Mouse (Mus musculus) heart, embryonic 11.5 days (tissue): ENCODE measurements around the gene Aftph. TPM values are rescaled to one million over a fixed set of nuclear protein-coding genes. Genes with fewer than 3 reads are reported as not detected.
A peak's percentile ranks its signal among the peaks of the same experiment; 100 is the strongest.

Experiments
- ATAC-seq: fragments of 200-750 bp; cut with Nextera tagmentation; replicated peaks from 2 replicates; pipeline ENCODE4 v1.8.0; 2017; ENCODE audit warnings: moderate library complexity; ENCODE audit not compliant: insufficient number of reproducible peaks, low FRiP score, low TSS enrichment
- H3K27ac ChIP-seq: fragments of 300-500 bp; sonication (generic); 2 replicates; pipeline ENCODE4 v1.5.1; 2014; ENCODE audit warnings: mild to moderate bottlenecking, low read depth, low read length
- H3K27me3 ChIP-seq: fragments of 300-500 bp; sonication (generic); 2 replicates; pipeline ENCODE4 v1.6.1; 2014; ENCODE audit warnings: mild to moderate bottlenecking, low read length, mixed read lengths; ENCODE audit not compliant: control insufficient read depth, insufficient read depth
- H3K36me3 ChIP-seq: fragments of 300-500 bp; sonication (generic); 2 replicates; pipeline ENCODE4 v1.6.1; 2014; ENCODE audit warnings: mild to moderate bottlenecking, low read length, moderate library complexity, mixed read lengths; ENCODE audit not compliant: control insufficient read depth, insufficient read depth
- H3K4me1 ChIP-seq: fragments of 300-500 bp; sonication (generic); 2 replicates; pipeline ENCODE4 v1.6.1; 2014; ENCODE audit warnings: low read length; ENCODE audit not compliant: control insufficient read depth, insufficient read depth
- H3K4me2 ChIP-seq: fragments of 300-500 bp; sonication (generic); 2 replicates; pipeline ENCODE4 v1.6.1; 2014; ENCODE audit warnings: mild to moderate bottlenecking, moderate library complexity
- H3K4me3 ChIP-seq: fragments of 300-500 bp; sonication (generic); 2 replicates; pipeline ENCODE4 v1.5.1; 2014; ENCODE audit warnings: low read depth, low read length
- H3K9ac ChIP-seq: fragments of 300-500 bp; sonication (generic); 2 replicates; pipeline ENCODE4 v1.6.1; 2014; ENCODE audit warnings: mild to moderate bottlenecking, low read depth, low read length, moderate library complexity
- H3K9me3 ChIP-seq: fragments of 300-500 bp; sonication (generic); replicated peaks from 2 replicates; pipeline ENCODE4 v1.6.1; 2016; ENCODE audit warnings: low read length; ENCODE audit not compliant: control insufficient read depth
- WGBS: fragments of 180-500 bp; shearing (Covaris S2); extraction: QIAGEN DNeasy Blood & Tissue Kit; methylation state at CpG from one replicate; pipeline ENCODE4 v1.1.7; 2014; ENCODE audit not compliant: insufficient replicate concordance; 5-methylcytosine and 5-hydroxymethylcytosine counted together
- polyA plus RNA-seq: library from polyadenylated mRNA; unstranded; fragments of >200 nt; fragmentation: Nextera tagmentation; extraction: Ambion mirVana; gene quantifications from 2 replicates; pipeline ENCODE4 v1.2.1, GENCODE M21; 2014

Gene Aftph
- polyA plus RNA-seq, 1 experiment from 2014 or later = 15.7 TPM

- Histone ChIP-seq H3K4me2 (no peak overlapping the region), H3K4me3 (no peak overlapping the region), H3K27ac (no peak overlapping the region), H3K36me3 (peaks cover 9% of the 10 kb centered on the region; the same call in 1 of the 2 replicates), H3K4me1 (peaks cover 45% of the 10 kb centered on the region), H3K27me3 (no peaks in the 10 kb centered on the region), H3K9ac (0 out of 2 replicates have a peak overlapping the region, but pooled peaks have one; percentile 6), H3K9me3 (no peaks in the 10 kb centered on the region)
- 60% methylated on average over 19 of the region's 19 CpGs for WGBS
- ATAC-seq = no peak
Measured at GRCm38 (mm10) chr11:20647902-20648625, 93.3 kb downstream of the Aftph start.

DNA sequence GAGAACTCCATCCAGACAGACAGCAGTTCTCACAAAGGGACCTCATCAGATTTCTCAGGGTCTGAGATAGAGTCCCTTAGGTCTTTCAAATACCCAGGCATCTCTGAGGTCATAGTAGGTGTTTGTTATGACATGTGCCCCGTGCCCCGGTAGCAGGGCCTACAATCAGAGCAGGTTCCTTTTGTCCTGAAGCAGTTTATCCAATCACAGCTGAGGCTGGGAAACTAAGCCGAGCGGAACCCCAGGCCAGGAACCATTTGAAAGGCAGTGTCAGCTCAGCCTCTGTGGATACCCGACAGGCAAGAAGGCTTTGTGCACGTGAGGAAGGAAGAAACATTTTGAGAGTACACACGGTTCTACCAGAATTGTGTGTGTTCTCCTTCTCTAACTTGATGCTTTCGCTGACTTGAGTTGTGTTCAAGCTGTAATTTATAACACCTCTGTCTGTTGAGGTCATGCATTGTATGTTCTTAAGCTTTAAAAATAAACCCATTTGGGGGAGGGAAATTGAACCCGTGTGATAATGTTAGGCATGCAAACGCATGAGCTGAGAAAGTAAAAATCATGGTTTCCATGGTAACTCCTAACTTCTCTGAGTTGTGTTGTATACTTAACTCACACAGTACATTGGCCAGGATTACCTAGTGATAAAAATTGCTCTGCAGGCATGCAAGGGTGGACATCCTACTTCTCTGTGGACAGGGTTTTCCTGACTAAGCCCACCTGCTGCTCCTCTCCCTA, 94.2 kb downstream of the Aftph start:
- Histone ChIP-seq H3K4me1 (peaks cover 45% of the 10 kb centered on the region), H3K27me3 (no peaks in the 10 kb centered on the region), H3K4me3 (no peak overlapping the region), H3K9me3 (no peaks in the 10 kb centered on the region), H3K4me2 (no peak overlapping the region), H3K36me3 (peaks cover 9% of the 10 kb centered on the region; the same call in 1 of the 2 replicates), H3K9ac (no peak overlapping the region), H3K27ac (no peak overlapping the region)
- WGBS = 62% methylated on average over 10 of the region's 10 CpGs
- ATAC-seq = no peak

DNA sequence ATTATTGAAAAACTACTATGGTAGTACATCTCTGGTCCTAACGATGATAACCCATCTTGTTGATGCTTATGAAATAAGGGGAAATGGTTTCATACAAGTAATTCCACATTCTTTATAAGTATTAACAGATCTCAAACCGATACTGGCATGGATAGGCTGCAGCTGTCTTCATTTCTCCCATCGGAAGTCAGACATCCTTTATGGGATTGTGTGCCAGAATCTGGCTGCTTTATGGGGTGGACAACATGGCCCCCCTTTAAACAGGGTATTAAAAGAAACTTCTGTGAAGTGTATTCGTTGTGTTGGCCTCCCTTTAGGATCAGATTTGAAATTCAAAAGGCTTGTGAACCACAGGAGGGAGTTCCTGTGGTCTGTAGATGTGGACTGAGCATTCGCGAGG, 95.2 kb downstream of the Aftph start:
- Histone ChIP-seq H3K4me2 (no peak overlapping the region), H3K36me3 (peaks cover 9% of the 10 kb centered on the region; the same call in 1 of the 2 replicates), H3K27ac (no peak overlapping the region), H3K27me3 (no peaks in the 10 kb centered on the region), H3K4me1 (peaks cover 43% of the 10 kb centered on the region), H3K9me3 (no peaks in the 10 kb centered on the region), H3K4me3 (no peak overlapping the region), H3K9ac (no peak overlapping the region)
- no peak for ATAC-seq
- WGBS = 71% methylated on average over 6 of the region's 6 CpGs

GRCm38 (mm10) chr11:20645521-20645920, 95.9 kb downstream of the Aftph start:
- no peak overlapping the region for H3K27ac ChIP-seq
- no peaks in the 10 kb centered on the region for H3K9me3 ChIP-seq
- peaks cover 45% of the 10 kb centered on the region for H3K4me1 ChIP-seq
- H3K4me2 ChIP-seq = no peak overlapping the region
- no peak for ATAC-seq
- peaks cover 9% of the 10 kb centered on the region; the same call in 1 of the 2 replicates for H3K36me3 ChIP-seq
- no peak overlapping the region for H3K9ac ChIP-seq
- no peaks in the 10 kb centered on the region for H3K27me3 ChIP-seq
- no peak overlapping the region for H3K4me3 ChIP-seq
- 60% methylated on average over 3 of the region's 3 CpGs for WGBS

- ATAC-seq = no peak
- H3K4me2 ChIP-seq = no peak overlapping the region
- H3K4me1 ChIP-seq = peaks cover 51% of the 10 kb centered on the region
- no peak overlapping the region for H3K27ac ChIP-seq
- H3K27me3 ChIP-seq = no peaks in the 10 kb centered on the region
- no peaks in the 10 kb centered on the region for H3K9me3 ChIP-seq
- no peak overlapping the region for H3K9ac ChIP-seq
- 57% methylated on average over 6 of the region's 6 CpGs for WGBS
- peaks cover 9% of the 10 kb centered on the region; the same call in 1 of the 2 replicates for H3K36me3 ChIP-seq
- H3K4me3 ChIP-seq = no peak overlapping the region
Measured at GRCm38 (mm10) chr11:20644872-20645271, 96.5 kb downstream of the Aftph start.

GRCm38 (mm10) chr11:20644166-20644565, 97.2 kb downstream of the Aftph start:
- Histone ChIP-seq H3K9me3 (no peaks in the 10 kb centered on the region), H3K4me3 (no peak overlapping the region), H3K4me1 (peaks cover 55% of the 10 kb centered on the region), H3K27ac (no peak overlapping the region), H3K36me3 (peaks cover 9% of the 10 kb centered on the region; the same call in 1 of the 2 replicates), H3K27me3 (no peaks in the 10 kb centered on the region), H3K4me2 (no peak overlapping the region), H3K9ac (0 out of 2 replicates have a peak overlapping the region, but pooled peaks have one; percentile 10)
- ATAC-seq = no peak
- WGBS = 66% methylated on average over 1 of the region's 1 CpGs

DNA sequence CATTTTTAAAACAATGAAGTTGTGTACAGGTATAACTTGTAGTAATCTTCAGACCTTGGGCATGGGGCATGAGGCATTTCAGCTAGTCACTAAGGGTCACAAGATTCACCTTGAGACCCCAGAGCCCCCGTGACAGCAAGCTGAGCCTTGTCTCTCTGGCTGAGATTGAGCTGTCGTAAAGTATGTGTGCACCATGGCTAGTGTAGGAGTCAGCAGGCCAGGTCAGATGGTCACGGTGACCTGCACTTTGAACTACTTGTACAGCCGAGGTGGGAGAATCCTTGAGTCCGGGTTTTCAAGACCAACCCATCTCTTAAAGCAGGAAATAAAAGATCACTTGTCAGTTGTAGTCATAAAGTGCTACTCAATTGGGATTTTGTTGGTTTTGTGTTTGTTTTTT, 98.2 kb downstream of the Aftph start:
- Histone ChIP-seq H3K4me3 (no peak overlapping the region), H3K9ac (no peak overlapping the region), H3K27ac (no peak overlapping the region), H3K36me3 (peaks cover 2% of the 10 kb centered on the region; the same call in 1 of the 2 replicates), H3K27me3 (no peaks in the 10 kb centered on the region), H3K9me3 (no peaks in the 10 kb centered on the region), H3K4me1 (peaks cover 55% of the 10 kb centered on the region), H3K4me2 (no peak overlapping the region)
- ATAC-seq = no peak
- WGBS = 53% methylated on average over 5 of the region's 5 CpGs

- no peak overlapping the region for H3K27ac ChIP-seq
- peaks cover 47% of the 10 kb centered on the region for H3K4me1 ChIP-seq
- H3K4me3 ChIP-seq = no peak overlapping the region
- H3K36me3 ChIP-seq = no peaks in the 10 kb centered on the region
- no peak overlapping the region for H3K4me2 ChIP-seq
- 83% methylated on average over 5 of the region's 5 CpGs for WGBS
- H3K9ac ChIP-seq = no peak overlapping the region
- H3K9me3 ChIP-seq = no peaks in the 10 kb centered on the region
- H3K27me3 ChIP-seq = no peaks in the 10 kb centered on the region
- ATAC-seq = no peak
Measured at GRCm38 (mm10) chr11:20642321-20642720, 99.1 kb downstream of the Aftph start.
